Mouse (Mus musculus) spleen, adult 18-20 months (tissue): Measurements from ENCODE around the gene Olfr412.

ENCODE experiments used
- DNase-seq, 2 experiments: peaks; one replicate each; pipeline ENCODE4 v3.0.0; 2022; ENCODE audit warnings: mixed read lengths in 2 of 2

Olfr412 gene

DNA sequence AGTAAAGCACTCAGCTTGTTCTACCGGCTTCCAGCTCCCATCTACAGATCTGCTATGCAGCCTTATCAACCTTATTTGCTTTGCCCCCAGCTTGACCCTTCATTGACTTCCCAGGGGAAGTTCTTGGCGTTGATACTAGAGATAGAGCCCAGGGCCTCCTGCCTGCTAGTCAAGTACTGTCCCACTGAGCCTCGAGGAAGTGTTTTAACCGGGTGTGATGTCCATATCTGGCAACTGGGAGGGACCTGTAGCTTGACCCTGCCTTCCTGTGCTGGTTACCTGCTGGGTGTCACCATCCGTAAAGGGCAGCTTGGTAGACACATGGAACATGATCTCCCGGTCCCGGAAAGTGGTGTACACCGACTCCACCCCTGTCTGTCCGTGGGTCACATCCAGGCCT is 52.2 kb downstream of the Olfr412 start:
- no peak for DNase-seq

DNA sequence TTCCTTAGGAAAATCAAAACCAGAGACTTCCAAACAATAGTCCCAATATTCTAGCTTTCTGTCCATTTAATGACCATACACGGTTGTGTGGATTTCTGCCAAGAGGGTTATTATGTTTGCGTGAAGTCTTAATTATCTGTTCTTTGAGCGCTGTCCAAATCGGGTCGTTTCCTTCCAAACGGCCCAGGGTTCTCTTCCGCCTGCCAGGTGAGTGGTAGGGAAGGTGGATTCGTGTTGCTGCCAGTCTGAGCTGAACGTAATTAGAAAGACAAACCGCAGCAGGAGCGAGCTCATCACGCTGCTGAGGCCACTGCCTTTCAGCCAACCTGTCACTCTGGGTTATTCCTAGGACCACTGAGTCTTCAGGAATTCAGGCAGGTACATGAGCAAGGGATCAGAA is 53.9 kb downstream of the Olfr412 start:
- DNase-seq, result no peak
